Mouse (Mus musculus) embryonic facial prominence, embryonic 11.5 days (tissue): ENCODE measurements around the gene Cdc42bpa. TPM values are rescaled to one million over a fixed set of nuclear protein-coding genes. Genes with fewer than 3 reads are reported as not detected.

ENCODE experiments used
- ATAC-seq: fragments of 200-750 bp; cut with Nextera tagmentation; replicated peaks from 2 replicates; pipeline ENCODE4 v1.8.0; 2017; ENCODE audit warnings: low read depth; ENCODE audit not compliant: insufficient number of reproducible peaks, low FRiP score, low TSS enrichment
- DNase-seq: peaks from one replicate; pipeline ENCODE4 v3.0.0-alpha.2; 2015; ENCODE audit warnings: low spot score
- H3K27ac ChIP-seq: fragments of 300-500 bp; sonication (generic); replicated peaks from 2 replicates; pipeline ENCODE4 v1.5.1; 2014; ENCODE audit warnings: mild to moderate bottlenecking, low read depth, low read length, control low read depth
- H3K27me3 ChIP-seq: fragments of 300-500 bp; sonication (generic); 2 replicates; pipeline ENCODE4 v1.6.1; 2014; ENCODE audit warnings: mild to moderate bottlenecking, low read length, moderate library complexity, mixed read lengths; ENCODE audit not compliant: control insufficient read depth, insufficient read depth
- H3K36me3 ChIP-seq: fragments of 300-500 bp; sonication (generic); replicated peaks from 2 replicates; pipeline ENCODE4 v1.6.1; 2014; ENCODE audit warnings: low read depth, mild to moderate bottlenecking, low read length, moderate library complexity, mixed read lengths; ENCODE audit not compliant: control insufficient read depth, insufficient read depth
- H3K4me1 ChIP-seq: fragments of 300-500 bp; sonication (generic); 2 replicates; pipeline ENCODE4 v1.6.1; 2014; ENCODE audit warnings: low read length, mixed read lengths; ENCODE audit not compliant: control insufficient read depth, insufficient read depth
- H3K4me2 ChIP-seq: fragments of 300-500 bp; sonication (generic); 2 replicates; pipeline ENCODE4 v1.6.1; 2014; ENCODE audit warnings: low read depth, mild to moderate bottlenecking, control low read depth, low read length, moderate library complexity
- H3K4me3 ChIP-seq: fragments of 300-500 bp; sonication (generic); 2 replicates; pipeline ENCODE4 v1.5.1; 2014; ENCODE audit warnings: low read depth, low read length, control low read depth
- H3K9ac ChIP-seq: fragments of 300-500 bp; sonication (generic); replicated peaks from 2 replicates; pipeline ENCODE4 v1.6.1; 2014; ENCODE audit warnings: mild to moderate bottlenecking, control low read depth, low read length
- H3K9me3 ChIP-seq: fragments of 300-500 bp; sonication (generic); replicated peaks from 2 replicates; pipeline ENCODE4 v1.6.1; 2016; ENCODE audit warnings: mild to moderate bottlenecking, low read length, inconsistent platforms, mixed read lengths; ENCODE audit not compliant: control insufficient read depth
- WGBS: fragments of 180-500 bp; shearing (Covaris S2); extraction: QIAGEN DNeasy Blood & Tissue Kit; methylation state at CpG from one replicate; pipeline ENCODE4 v1.1.7; 2014; 5-methylcytosine and 5-hydroxymethylcytosine counted together
- polyA plus RNA-seq: library from polyadenylated mRNA; unstranded; fragments of >200 nt; fragmentation: Nextera tagmentation; extraction: Ambion mirVana; gene quantifications from 2 replicates; pipeline ENCODE4 v1.2.1, GENCODE M21; 2014

Cdc42bpa gene
- polyA plus RNA-seq, 1 experiment from 2014 or later, result 13.8 TPM

DNA sequence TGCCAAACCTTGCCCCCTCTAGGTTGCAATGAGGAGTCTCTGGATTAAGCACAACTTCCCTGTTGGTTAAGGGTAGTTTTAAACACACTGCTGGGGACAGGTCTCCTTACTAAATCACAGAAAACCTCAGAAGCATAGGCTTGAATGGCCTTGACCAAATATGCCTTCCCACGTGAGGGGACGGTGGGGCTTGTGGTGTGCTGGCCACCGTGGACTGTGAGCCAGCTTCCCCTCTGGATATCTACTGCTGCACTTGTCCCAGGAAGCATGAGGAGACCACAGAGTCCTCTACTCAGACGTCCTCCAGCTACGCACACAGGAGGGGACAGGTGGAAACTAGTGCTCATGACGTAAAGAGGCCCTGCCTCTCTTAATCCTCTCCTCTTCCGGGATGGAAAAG is 202.7 kb downstream of the Cdc42bpa start:
- Histone ChIP-seq H3K9me3 (no peaks in the 10 kb centered on the region), H3K27me3 (no peaks in the 10 kb centered on the region), H3K4me2 (no peak overlapping the region), H3K27ac (no peak overlapping the region), H3K9ac (no peak overlapping the region), H3K4me3 (no peak overlapping the region), H3K36me3 (no peaks in the 10 kb centered on the region; the same call in 1 of the 2 replicates), H3K4me1 (no peaks in the 10 kb centered on the region)
- ATAC-seq (no peak), DNase-seq (no peak)
- WGBS, result 79% methylated on average over 7 of the region's 7 CpGs

DNA sequence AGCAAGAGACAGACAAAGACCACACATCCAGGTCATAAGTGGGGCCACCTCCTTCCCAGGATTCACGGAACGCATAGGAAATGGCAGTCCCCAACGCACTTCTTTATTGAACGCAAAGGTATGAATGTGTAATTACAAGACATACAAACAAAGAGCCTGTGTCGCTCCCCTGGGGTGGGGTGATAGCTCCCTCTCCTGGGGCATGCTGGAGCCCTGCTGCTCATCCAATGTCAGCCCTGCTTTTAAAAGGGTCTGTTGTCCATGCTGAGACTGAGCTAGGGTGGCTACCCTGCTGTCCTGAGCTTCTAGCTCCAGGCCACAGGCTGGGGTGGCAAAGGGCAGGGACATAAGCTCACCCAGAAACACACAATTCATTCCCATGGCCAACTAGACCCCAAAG is 206.3 kb downstream of the Cdc42bpa start:
- no peak overlapping the region for H3K27ac ChIP-seq
- H3K9ac ChIP-seq, result no peak overlapping the region
- DNase-seq (no peak), ATAC-seq (no peak)
- H3K4me3 ChIP-seq, result no peak overlapping the region
- no peak overlapping the region for H3K4me2 ChIP-seq
- no peaks in the 10 kb centered on the region for H3K36me3 ChIP-seq
- no peaks in the 10 kb centered on the region for H3K4me1 ChIP-seq
- H3K27me3 ChIP-seq, result no peaks in the 10 kb centered on the region
- no peaks in the 10 kb centered on the region for H3K9me3 ChIP-seq
- 77% methylated on average over 5 of the region's 5 CpGs for WGBS

DNA sequence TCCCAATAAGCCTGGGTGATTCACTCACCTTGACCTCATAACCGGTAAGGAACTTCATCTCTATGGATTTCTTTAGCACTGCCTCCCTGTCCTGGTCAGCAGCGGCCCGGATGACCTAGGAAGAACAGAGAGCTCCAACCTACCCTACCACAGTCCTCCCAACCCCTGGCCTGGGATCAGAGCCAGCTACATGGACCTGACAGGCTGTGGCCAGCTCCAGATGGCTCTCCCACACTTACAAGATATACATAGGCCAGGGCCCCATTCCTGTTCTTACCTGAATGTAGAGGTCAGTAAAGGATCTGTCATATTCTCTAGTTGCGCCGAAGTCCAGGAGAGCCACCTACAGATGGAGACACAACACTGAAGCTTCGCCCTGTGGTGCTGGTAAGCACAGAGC is 208.0 kb downstream of the Cdc42bpa start:
- no peak for ATAC-seq
- WGBS, result 96% methylated on average over 6 of the region's 6 CpGs

DNA sequence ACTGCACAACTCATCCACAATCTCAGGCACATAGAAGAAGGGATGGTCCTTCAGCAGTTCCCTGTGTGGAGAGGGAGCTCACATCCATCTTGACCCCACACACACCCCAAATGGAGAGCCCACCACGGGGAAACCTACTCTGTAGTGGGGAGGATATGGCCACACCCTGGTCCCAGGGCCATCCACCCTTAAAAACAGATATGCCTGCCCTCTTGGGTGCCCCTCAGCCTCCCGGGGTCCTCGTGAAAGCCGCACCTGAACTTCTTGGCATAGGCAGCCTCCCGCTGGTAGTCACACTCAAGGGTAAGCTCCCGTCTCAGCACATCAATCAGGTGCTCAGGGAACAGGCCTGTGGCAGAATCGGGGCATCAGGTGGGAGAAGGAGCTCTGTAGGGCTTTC is 208.9 kb downstream of the Cdc42bpa start:
- Histone ChIP-seq H3K4me2 (no peak overlapping the region), H3K36me3 (no peaks in the 10 kb centered on the region), H3K27ac (no peak overlapping the region), H3K4me1 (no peaks in the 10 kb centered on the region), H3K9me3 (no peaks in the 10 kb centered on the region), H3K4me3 (no peak overlapping the region), H3K9ac (no peak overlapping the region), H3K27me3 (no peaks in the 10 kb centered on the region)
- WGBS, result 87% methylated on average over 7 of the region's 7 CpGs
- DNase-seq (no peak), ATAC-seq (no peak)

More for the DNA sequence above, 208.0 kb downstream of the Cdc42bpa start:
- H3K27ac ChIP-seq, result no peak overlapping the region
- no peaks in the 10 kb centered on the region for H3K9me3 ChIP-seq
- no peak overlapping the region for H3K4me2 ChIP-seq
- H3K4me1 ChIP-seq, result no peaks in the 10 kb centered on the region
- no peak for DNase-seq
- H3K4me3 ChIP-seq, result no peak overlapping the region
- H3K27me3 ChIP-seq, result no peaks in the 10 kb centered on the region
- H3K9ac ChIP-seq, result no peak overlapping the region
- H3K36me3 ChIP-seq, result no peaks in the 10 kb centered on the region

DNA sequence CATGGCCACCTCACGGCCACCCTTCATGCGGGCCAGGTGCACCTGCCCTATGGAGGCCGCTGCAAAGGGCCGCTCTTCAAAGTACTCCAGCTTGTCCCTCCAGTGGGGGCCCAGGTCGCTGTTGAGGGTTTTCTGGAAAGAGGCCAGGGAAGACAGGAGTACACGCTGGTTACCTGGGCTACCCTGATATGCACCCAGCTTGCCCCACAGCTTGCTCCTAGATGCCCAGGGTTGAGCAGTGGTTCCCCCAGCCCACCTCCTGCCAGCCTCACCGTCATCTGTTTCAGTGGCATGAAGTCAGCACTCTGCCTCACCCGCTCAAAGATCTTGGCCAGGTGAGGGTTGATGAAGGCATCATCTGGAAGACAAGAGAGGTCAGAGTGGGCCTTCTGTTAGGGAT is 209.8 kb downstream of the Cdc42bpa start:
- no peak for ATAC-seq
- 90% methylated on average over 8 of the region's 8 CpGs for WGBS
- no peak overlapping the region for H3K9ac ChIP-seq

DNA sequence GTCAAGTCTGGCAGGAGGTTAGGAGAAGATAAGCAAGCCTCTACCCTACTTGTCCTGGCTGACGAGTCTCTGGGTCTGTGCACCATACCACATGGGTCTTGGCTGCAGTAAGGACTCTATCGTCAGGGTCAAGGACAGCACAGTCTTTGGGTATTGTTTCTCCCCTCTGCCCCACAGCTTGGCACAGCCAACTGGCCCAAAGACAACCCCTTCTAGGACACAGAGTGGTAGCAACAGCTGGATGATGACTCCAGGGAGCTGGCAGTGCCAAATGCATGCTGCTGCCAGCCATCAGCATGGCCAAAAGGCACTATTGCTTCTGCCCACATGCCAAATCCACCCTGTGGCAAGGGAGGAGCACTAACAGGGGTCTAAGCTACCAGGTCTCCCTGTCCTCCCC is 211.6 kb downstream of the Cdc42bpa start:
- Histone ChIP-seq H3K4me1 (no peaks in the 10 kb centered on the region), H3K27me3 (no peaks in the 10 kb centered on the region), H3K9ac (no peak overlapping the region), H3K4me2 (no peak overlapping the region), H3K9me3 (no peaks in the 10 kb centered on the region), H3K4me3 (no peak overlapping the region), H3K36me3 (no peaks in the 10 kb centered on the region), H3K27ac (no peak overlapping the region)
- DNase-seq, result no peak
- 82% methylated on average over 2 of the region's 2 CpGs for WGBS
- no peak for ATAC-seq

More for the DNA sequence above, 209.8 kb downstream of the Cdc42bpa start:
- no peak overlapping the region for H3K4me2 ChIP-seq
- no peak overlapping the region for H3K4me3 ChIP-seq
- no peaks in the 10 kb centered on the region for H3K4me1 ChIP-seq
- no peak for DNase-seq
- no peaks in the 10 kb centered on the region for H3K9me3 ChIP-seq
- H3K27me3 ChIP-seq, result no peaks in the 10 kb centered on the region
- no peaks in the 10 kb centered on the region for H3K36me3 ChIP-seq
- no peak overlapping the region for H3K27ac ChIP-seq

DNA sequence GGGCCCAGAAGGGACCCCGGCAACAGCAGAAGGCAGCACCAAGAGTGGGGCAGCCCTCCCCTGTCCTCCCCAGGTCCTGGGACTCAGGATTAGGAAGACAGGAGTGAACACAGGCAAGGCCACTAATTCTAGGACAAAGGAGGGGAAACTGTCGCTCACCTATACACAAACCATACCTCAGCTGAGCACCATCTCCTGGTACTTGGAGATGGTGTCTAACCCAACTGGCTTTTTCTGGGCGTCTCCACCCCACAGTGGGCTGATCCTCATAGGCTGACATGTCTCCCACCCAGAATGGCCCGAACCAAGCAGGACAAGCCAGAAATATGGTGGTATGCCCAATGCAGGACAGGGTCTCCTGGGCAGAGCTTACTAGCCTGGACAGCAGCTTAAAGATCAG is 212.3 kb downstream of the Cdc42bpa start:
- ATAC-seq (no peak), DNase-seq (no peak)
- Histone ChIP-seq H3K9me3 (no peaks in the 10 kb centered on the region), H3K36me3 (no peaks in the 10 kb centered on the region), H3K4me1 (no peaks in the 10 kb centered on the region), H3K27me3 (no peaks in the 10 kb centered on the region), H3K9ac (no peak overlapping the region), H3K4me3 (no peak overlapping the region), H3K27ac (no peak overlapping the region), H3K4me2 (no peak overlapping the region)
- WGBS, result 89% methylated on average over 4 of the region's 4 CpGs

DNA sequence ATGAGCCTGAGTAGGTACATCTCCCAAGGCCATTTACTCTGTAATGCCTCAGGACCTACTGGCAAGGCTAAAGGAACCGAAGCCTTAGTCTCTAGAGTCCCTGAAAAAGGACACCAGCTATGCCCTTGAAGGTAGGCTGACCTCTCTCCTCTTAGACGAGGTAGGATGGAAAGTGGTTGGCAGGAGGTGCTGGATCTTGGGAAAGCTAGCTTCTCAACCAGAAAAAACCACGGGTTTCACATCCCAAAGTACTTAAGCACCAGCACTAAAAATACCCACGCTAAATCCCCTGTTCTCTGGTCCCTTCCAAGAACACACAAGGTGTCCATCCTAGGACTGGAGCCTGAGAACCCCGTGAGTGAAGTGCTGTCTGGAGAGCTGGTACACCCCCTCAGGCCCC is 212.7 kb downstream of the Cdc42bpa start:
- Histone ChIP-seq H3K27ac (no peak overlapping the region), H3K27me3 (no peaks in the 10 kb centered on the region), H3K4me2 (no peak overlapping the region), H3K4me1 (no peaks in the 10 kb centered on the region), H3K4me3 (no peak overlapping the region), H3K9me3 (no peaks in the 10 kb centered on the region), H3K36me3 (no peaks in the 10 kb centered on the region), H3K9ac (no peak overlapping the region)
- ATAC-seq (no peak), DNase-seq (no peak)
- 80% methylated on average over 5 of the region's 5 CpGs for WGBS
